Mouse (Mus musculus): ENCODE measurements at regions not wholly inside any gene's neighbourhood (a gene's known extent, or its start where the extent isn't known, plus 50 kb on each side); places are given as distances from the start of the nearest gene placed in this dataset.

- no peak overlapping the region for H3K9ac ChIP-seq
- no peaks in the 10 kb centered on the region for H3K36me3 ChIP-seq (replicated peaks)
- no peak overlapping the region for H3K27ac ChIP-seq (replicated peaks)
- H3K4me2 ChIP-seq: no peak overlapping the region
- no peak overlapping the region for H3K4me3 ChIP-seq (replicated peaks)
- WGBS (ENCODE audit: insufficient replicate concordance): 34% methylated on average over 2 of the region's 2 CpGs
- no peaks in the 10 kb centered on the region for H3K9me3 ChIP-seq (replicated peaks)
- H3K4me1 ChIP-seq (replicated peaks): no peaks in the 10 kb centered on the region
- H3K27me3 ChIP-seq: no peaks in the 10 kb centered on the region
- ATAC-seq (ENCODE audit: insufficient read depth): no peak
These were observed 92.8 kb upstream of the Nxt1 start for GRCm38 (mm10) chr2:148579564-148579963.

- ATAC-seq (ENCODE audit: insufficient read depth): peak; percentile 57; the same call in 1 of the 2 replicates
- no peaks in the 10 kb centered on the region for H3K36me3 ChIP-seq (replicated peaks)
- H3K4me2 ChIP-seq: no peak overlapping the region
- no peaks in the 10 kb centered on the region for H3K4me1 ChIP-seq (replicated peaks)
- no peak overlapping the region for H3K4me3 ChIP-seq (replicated peaks)
- no peak overlapping the region for H3K9ac ChIP-seq
- H3K27me3 ChIP-seq: no peaks in the 10 kb centered on the region
- H3K27ac ChIP-seq (replicated peaks): no peak overlapping the region
- WGBS (ENCODE audit: insufficient replicate concordance): 24% methylated on average over 5 of the region's 5 CpGs
- no peaks in the 10 kb centered on the region for H3K9me3 ChIP-seq (replicated peaks)
These were observed 93.4 kb upstream of the Nxt1 start for GRCm38 (mm10) chr2:148579027-148579426.

DNA sequence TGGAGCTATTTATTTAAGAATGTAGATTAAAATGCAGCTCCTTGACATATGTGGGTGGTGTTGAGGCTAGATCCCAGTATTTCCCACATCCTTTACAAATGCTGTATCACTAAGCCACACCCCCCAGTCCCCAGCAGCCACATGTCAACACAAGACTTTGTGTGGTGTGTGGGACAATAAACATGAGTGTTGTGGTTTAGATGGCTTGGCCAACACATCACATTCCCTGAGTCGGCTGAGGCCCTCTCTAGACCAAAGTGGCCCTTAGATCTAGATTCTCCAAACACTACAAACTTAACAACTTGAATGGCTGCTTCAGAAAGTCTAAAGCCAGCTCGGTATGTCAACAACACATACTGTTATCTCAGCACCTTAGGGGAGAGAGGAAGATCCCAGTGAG, 94.2 kb upstream of the Nxt1 start:
- 17% methylated on average over 2 of the region's 2 CpGs for WGBS (ENCODE audit: insufficient replicate concordance)
- Histone ChIP-seq H3K9ac (no peak overlapping the region), H3K27ac (replicated peaks) (no peak overlapping the region), H3K27me3 (no peaks in the 10 kb centered on the region), H3K4me1 (replicated peaks) (no peaks in the 10 kb centered on the region), H3K4me3 (replicated peaks) (no peak overlapping the region), H3K9me3 (replicated peaks) (no peaks in the 10 kb centered on the region), H3K36me3 (replicated peaks) (no peaks in the 10 kb centered on the region), H3K4me2 (no peak overlapping the region)
- no peak for ATAC-seq (ENCODE audit: insufficient read depth)

- no peaks in the 10 kb centered on the region for H3K27me3 ChIP-seq
- ATAC-seq (ENCODE audit: insufficient read depth): no peak
- WGBS (ENCODE audit: insufficient replicate concordance): 40% methylated on average over 3 of the region's 3 CpGs
- no peaks in the 10 kb centered on the region for H3K4me1 ChIP-seq (replicated peaks)
- no peak overlapping the region for H3K4me2 ChIP-seq
- H3K9me3 ChIP-seq (replicated peaks): no peaks in the 10 kb centered on the region
- H3K9ac ChIP-seq: no peak overlapping the region
- no peak overlapping the region for H3K27ac ChIP-seq (replicated peaks)
- no peaks in the 10 kb centered on the region for H3K36me3 ChIP-seq (replicated peaks)
- H3K4me3 ChIP-seq (replicated peaks): no peak overlapping the region
These were observed 97.0 kb upstream of the Nxt1 start for GRCm38 (mm10) chr2:148575433-148575832.

- no peaks in the 10 kb centered on the region for H3K9me3 ChIP-seq (replicated peaks)
- no peak overlapping the region for H3K9ac ChIP-seq
- ATAC-seq (ENCODE audit: insufficient read depth): no peak
- H3K4me1 ChIP-seq (replicated peaks): no peaks in the 10 kb centered on the region
- 12% methylated on average over 1 of the region's 1 CpGs for WGBS (ENCODE audit: insufficient replicate concordance)
- no peak overlapping the region for H3K27ac ChIP-seq (replicated peaks)
- no peak overlapping the region for H3K4me2 ChIP-seq
- no peaks in the 10 kb centered on the region for H3K27me3 ChIP-seq
- no peaks in the 10 kb centered on the region for H3K36me3 ChIP-seq (replicated peaks)
- no peak overlapping the region for H3K4me3 ChIP-seq (replicated peaks)
These were observed 100.2 kb upstream of the Nxt1 start for GRCm38 (mm10) chr2:148572165-148572564.

DNA sequence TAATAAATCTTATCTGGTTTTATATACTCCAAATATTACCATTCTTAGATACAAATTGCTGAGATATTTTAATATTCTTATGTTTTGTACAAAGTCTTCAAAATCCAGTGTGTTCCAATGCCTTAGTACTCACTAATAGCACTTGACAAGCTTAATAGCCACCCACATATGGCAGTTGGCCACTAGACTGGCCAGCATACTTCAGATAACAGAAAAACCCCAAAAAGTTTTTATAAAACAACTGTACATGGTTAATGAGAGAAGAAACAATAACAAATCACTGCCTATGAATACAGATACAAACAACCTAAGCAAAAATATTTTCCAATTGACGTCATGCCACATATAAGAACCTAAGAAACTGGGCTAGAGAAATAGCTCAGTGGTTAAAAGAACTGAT, 100.8 kb upstream of the Nxt1 start:
- no peaks in the 10 kb centered on the region for H3K36me3 ChIP-seq (replicated peaks)
- no peak for ATAC-seq (ENCODE audit: insufficient read depth)
- H3K4me1 ChIP-seq (replicated peaks): no peaks in the 10 kb centered on the region
- no peaks in the 10 kb centered on the region for H3K27me3 ChIP-seq
- H3K4me3 ChIP-seq (replicated peaks): no peak overlapping the region
- H3K9me3 ChIP-seq (replicated peaks): no peaks in the 10 kb centered on the region
- H3K9ac ChIP-seq: no peak overlapping the region
- WGBS (ENCODE audit: insufficient replicate concordance): 70% methylated on average over 1 of the region's 1 CpGs
- no peak overlapping the region for H3K27ac ChIP-seq (replicated peaks)
- H3K4me2 ChIP-seq: no peak overlapping the region

- 68% methylated on average over 5 of the region's 5 CpGs for WGBS (ENCODE audit: insufficient replicate concordance)
- Histone ChIP-seq H3K9ac (no peak overlapping the region), H3K4me3 (replicated peaks) (no peak overlapping the region), H3K36me3 (replicated peaks) (no peaks in the 10 kb centered on the region), H3K4me1 (replicated peaks) (no peaks in the 10 kb centered on the region), H3K27me3 (no peaks in the 10 kb centered on the region), H3K27ac (replicated peaks) (no peak overlapping the region), H3K9me3 (replicated peaks) (no peaks in the 10 kb centered on the region), H3K4me2 (no peak overlapping the region)
- ATAC-seq (ENCODE audit: insufficient read depth): no peak
These were observed 101.4 kb upstream of the Nxt1 start for GRCm38 (mm10) chr2:148571018-148571417.

DNA sequence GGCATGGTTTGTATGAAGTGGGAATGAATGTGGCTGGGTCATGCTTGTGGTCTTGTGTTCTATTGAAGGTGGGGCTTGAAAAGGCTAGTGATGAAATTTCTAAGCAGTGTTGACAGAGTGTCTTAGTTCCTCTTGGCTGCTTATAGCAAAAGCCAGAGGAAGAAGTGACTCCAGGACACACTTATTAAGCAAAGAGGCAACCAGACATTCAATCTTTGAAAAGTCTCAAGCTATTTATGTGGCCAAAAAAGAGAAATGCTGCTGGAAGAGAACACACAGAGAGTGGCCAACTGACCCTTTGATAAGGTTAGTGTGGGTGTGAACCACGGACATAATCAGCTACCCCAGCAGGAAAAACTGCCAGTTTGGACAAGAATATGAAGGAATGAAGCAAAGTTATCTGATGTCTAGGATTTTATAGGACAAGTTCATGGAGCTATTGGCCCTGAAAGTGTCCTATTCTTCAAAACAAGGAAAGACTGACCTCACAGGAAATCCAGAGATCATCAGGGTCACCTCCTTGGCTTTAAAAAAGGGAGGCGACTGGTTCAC, 104.4 kb upstream of the Nxt1 start:
- Histone ChIP-seq H3K4me2 (no peak overlapping the region), H3K27ac (replicated peaks) (peak overlapping the region; percentile 1; the same call in 1 of the 2 replicates), H3K36me3 (replicated peaks) (no peaks in the 10 kb centered on the region), H3K4me3 (replicated peaks) (no peak overlapping the region), H3K4me1 (replicated peaks) (0 out of 2 replicates have a peak, but pooled peaks cover 3% of the 10 kb centered on the region), H3K27me3 (no peaks in the 10 kb centered on the region), H3K9ac (no peak overlapping the region), H3K9me3 (replicated peaks) (no peaks in the 10 kb centered on the region)
- 30% methylated on average over 2 of the region's 2 CpGs for WGBS (ENCODE audit: insufficient replicate concordance)
- no peak for ATAC-seq (ENCODE audit: insufficient read depth)

DNA sequence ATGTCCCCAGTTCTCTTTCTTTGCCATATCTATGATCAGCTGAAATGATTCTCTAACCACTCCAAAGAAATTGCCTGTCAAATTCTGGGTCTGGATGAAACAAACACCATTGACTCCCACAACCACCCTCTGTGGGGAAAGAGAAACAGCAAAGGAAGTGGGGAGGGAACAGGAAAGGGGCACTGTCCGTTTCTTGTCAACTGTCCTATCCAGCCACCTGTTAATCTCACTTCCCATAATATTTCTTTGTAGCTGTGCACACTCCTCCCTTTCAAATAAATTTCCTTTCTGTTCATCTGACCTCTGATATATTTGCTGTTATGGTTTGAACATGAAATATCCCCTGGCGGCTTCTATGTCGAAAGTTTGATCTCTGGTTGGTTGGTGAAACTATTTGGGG, 109.0 kb upstream of the Nxt1 start:
- 0 out of 2 replicates have a peak, but pooled peaks cover 3% of the 10 kb centered on the region for H3K4me1 ChIP-seq (replicated peaks)
- H3K27ac ChIP-seq (replicated peaks): no peak overlapping the region
- H3K4me2 ChIP-seq: no peak overlapping the region
- H3K36me3 ChIP-seq (replicated peaks): no peaks in the 10 kb centered on the region
- no peaks in the 10 kb centered on the region for H3K27me3 ChIP-seq
- ATAC-seq (ENCODE audit: insufficient read depth): no peak
- no peak overlapping the region for H3K9ac ChIP-seq
- H3K9me3 ChIP-seq (replicated peaks): no peaks in the 10 kb centered on the region
- H3K4me3 ChIP-seq (replicated peaks): no peak overlapping the region
- 10% methylated on average over 3 of the region's 3 CpGs for WGBS (ENCODE audit: insufficient replicate concordance)

- 46% methylated on average over 3 of the region's 3 CpGs for WGBS (ENCODE audit: insufficient replicate concordance)
- no peak overlapping the region for H3K27ac ChIP-seq (replicated peaks)
- no peaks in the 10 kb centered on the region for H3K27me3 ChIP-seq
- no peaks in the 10 kb centered on the region for H3K36me3 ChIP-seq (replicated peaks)
- 0 out of 2 replicates have a peak, but pooled peaks cover 3% of the 10 kb centered on the region for H3K4me1 ChIP-seq (replicated peaks)
- no peaks in the 10 kb centered on the region for H3K9me3 ChIP-seq (replicated peaks)
- H3K4me2 ChIP-seq: no peak overlapping the region
- no peak overlapping the region for H3K9ac ChIP-seq
- no peak overlapping the region for H3K4me3 ChIP-seq (replicated peaks)
- no peak for ATAC-seq (ENCODE audit: insufficient read depth)
These were observed 110.4 kb upstream of the Nxt1 start for GRCm38 (mm10) chr2:148562041-148562440.

DNA sequence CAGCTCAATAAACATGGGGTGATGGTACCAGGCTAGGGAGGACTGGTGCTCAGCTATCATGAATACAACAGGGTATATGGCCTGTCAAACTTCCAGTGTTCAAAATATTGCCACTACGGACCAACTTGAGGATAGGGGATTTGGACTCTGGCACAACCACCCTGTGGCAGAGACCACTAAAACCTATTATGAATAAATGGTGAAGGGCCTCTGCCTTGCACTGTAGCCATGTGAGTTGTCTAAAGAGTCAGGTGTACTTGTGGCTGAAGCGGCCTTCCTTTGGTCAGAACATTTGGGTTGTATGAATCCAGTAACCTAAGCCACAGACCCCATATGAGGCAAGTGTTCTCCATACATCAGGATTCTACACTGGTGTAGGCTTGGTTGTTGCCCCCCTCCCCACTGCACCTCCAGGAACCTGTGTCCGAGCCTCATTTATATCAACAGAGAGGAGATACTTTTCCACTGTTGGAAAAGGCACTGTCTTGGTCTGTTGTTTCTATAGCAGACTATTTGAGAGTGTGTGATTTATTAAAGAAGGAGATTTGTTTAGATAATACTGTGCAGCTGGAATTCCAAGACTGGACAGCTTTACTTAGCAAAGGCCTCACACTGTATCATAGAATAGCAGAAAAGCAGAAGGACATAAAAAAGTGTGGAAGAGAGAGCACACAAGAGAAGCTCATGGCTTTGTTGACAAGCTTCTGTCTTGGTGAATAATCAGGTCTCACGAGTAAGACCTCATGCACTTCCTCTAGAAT, 112.2 kb upstream of the Nxt1 start:
- Histone ChIP-seq H3K27me3 (no peaks in the 10 kb centered on the region), H3K4me3 (replicated peaks) (no peak overlapping the region), H3K36me3 (replicated peaks) (no peaks in the 10 kb centered on the region), H3K27ac (replicated peaks) (no peak overlapping the region), H3K4me2 (no peak overlapping the region), H3K9me3 (replicated peaks) (no peaks in the 10 kb centered on the region), H3K9ac (no peak overlapping the region), H3K4me1 (replicated peaks) (no peaks in the 10 kb centered on the region)
- no peak for ATAC-seq (ENCODE audit: insufficient read depth)
- WGBS (ENCODE audit: insufficient replicate concordance): 51% methylated on average over 4 of the region's 4 CpGs

DNA sequence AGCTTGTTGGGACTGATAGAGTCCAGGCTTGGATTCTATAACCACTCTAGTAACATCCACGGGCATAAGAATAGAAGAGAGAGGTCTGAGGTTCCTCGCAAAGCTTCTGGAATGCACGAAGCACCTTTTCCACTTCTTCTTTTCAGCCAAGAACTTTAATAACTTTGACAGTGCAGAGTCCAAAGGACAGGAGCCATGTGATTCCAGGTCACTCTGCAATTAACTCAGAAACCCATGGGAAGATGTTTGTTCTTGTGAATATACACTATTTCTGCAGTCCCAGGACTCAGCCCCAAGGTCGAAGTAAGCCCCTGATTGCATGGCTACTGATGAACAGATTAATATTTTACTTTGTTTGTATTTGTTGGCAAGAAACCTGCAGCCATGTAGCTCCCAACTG, 113.0 kb upstream of the Nxt1 start:
- 55% methylated on average over 4 of the region's 4 CpGs for WGBS (ENCODE audit: insufficient replicate concordance)
- no peak for ATAC-seq (ENCODE audit: insufficient read depth)

More for the DNA sequence above, 113.0 kb upstream of the Nxt1 start:
- Histone ChIP-seq H3K4me1 (replicated peaks) (no peaks in the 10 kb centered on the region), H3K27me3 (no peaks in the 10 kb centered on the region), H3K9me3 (replicated peaks) (no peaks in the 10 kb centered on the region), H3K4me2 (no peak overlapping the region), H3K9ac (no peak overlapping the region), H3K36me3 (replicated peaks) (no peaks in the 10 kb centered on the region), H3K27ac (replicated peaks) (no peak overlapping the region), H3K4me3 (replicated peaks) (no peak overlapping the region)
